Mouse (Mus musculus): ENCODE data around the gene Gm14085.
"Not testable (repeated sequence)": the region's sequence is repeated elsewhere in the genome, so short reads cannot be mapped to it uniquely, and the experiment has no call there.

The Gm14085 gene

DNA sequence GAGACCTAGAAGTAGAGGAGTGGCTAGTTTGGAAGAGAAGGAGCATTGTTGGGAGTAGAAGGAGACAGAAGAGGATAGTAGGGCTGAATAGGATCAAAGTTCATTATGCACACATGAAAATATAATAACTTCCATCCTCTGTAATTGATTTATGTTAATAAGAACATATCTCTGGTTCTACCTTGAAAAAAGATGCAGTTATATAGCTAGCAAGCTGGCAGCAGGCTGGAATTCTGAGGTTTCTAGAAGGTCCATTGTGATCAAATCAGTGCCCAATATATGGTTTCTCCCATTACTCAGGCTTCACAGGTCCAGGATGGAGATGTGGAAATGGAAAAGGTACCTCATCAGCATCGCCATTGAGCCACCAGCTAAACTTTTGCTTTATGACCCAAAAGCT, at the start of gene Gm14085:
TSS of gene Gm14085 (plus strand) at position 301 of the 400 bp plus-strand sequence.
- DNase-seq (ENCODE audit: low read depth, low spot score) = no peak

DNA sequence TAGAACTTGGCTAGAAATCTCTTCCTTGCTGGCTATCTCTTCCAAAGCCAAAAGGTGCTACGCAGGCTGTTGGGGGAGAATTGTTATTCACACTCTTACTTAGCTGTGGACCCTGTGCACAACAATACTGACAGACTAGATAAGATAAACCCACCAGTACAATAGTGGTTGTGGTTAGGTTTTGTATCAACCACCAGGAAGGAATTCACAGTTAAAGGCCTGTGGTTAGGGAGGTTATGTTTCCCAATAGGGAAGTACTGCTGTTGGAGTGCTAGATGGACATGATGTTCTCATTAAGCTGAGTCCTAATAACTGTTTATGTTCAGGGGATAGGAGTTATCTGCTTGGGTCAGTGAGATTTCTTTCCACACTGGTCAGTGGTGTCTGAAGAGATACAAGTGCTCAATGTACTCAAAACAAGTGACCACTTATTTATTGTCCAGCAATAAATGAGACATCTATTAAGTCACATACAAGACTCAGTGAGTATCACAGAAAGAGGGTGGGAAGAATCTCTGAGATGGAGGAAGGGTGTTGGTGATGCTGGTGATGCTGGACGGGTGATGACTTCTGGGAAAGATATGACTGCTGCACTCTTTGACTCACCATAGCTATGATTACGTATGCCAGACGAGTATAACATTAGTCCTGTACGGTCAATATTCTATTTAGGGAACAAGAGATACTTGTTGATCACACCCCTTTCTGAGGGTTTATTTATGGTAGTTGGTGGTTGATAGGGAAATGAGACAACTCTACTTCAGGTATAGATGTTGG, 45.8 kb upstream of the Gm14085 start:
- DNase-seq (ENCODE audit: low read depth, low spot score) = not testable (repeated sequence)

GRCm38 (mm10) chr2:122440521-122440920, 44.2 kb upstream of the Gm14085 start:
- DNase-seq (ENCODE audit: low read depth, low spot score) = not testable (repeated sequence)

DNA sequence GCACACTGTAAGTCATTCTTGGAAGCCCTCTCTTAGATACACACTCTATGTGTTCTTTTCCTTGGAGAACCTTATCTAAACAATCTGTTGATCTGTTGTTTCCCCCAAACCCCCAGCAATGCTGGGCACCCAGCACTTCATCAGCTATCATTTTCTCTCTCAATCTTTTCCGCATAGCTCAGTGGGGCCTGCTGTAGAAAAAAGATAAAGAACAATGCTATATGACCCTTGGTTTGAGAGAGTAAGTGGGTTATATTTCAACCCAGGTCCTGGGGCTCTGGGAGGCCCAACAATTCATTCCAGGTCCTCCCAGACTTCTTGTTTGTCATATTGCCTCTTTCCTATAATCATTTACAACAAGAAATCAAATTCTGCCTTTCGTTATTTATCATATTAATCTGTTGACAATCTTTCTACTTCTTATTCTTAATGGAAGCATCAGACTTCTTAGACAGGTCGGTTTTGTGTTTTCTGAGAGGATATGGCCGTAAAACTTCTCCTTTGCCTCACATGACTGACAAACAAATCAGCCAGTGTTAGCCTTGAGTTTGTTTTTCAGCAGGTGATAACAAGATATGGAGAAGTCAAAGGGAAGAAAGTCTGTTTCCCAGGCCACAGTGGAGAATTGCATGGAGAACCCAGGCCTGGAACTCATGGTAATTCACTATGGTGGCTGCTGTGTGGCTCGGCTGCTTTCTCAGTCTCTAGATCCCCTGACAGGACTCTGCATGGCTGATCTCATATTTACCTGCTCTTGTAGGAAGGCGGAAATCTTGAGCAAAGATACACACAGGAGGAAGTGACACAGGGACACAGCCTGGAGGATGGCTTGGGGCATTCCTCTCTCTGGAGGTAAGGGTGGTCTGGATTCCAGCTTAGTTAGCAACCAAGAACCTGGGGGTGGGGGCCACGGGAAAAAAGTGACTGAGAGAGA, 43.5 kb upstream of the Gm14085 start:
- DNase-seq (ENCODE audit: low read depth, low spot score) = no peak

GRCm38 (mm10) chr2:122450351-122450750, 34.4 kb upstream of the Gm14085 start:
- DNase-seq (ENCODE audit: low read depth, low spot score) = no peak

GRCm38 (mm10) chr2:122452426-122452825, 32.3 kb upstream of the Gm14085 start:
- no peak for DNase-seq (ENCODE audit: low read depth, low spot score)

DNA sequence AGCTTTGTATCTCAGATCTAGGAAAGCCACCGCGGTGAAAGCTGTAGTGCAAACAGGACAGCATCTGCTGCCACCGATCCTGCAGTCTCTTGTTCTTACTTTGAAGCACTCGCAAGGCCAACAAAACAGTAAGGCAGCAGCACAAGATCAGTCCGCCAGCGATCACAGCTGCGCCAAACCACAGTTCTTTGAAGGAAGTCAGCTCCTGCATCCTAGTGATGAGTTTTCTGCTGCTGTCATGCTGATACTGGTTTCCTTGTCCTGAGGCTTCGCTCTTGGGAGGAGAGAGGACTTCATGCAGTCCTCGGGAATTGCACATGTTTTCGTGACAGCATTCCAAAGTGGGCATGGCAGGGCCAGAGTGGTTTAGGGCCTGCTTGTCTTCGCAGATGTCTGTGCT, 17.8 kb upstream of the Gm14085 start:
- no peak for DNase-seq (ENCODE audit: low read depth, low spot score)

GRCm38 (mm10) chr2:122467351-122468013, 17.3 kb upstream of the Gm14085 start:
- DNase-seq (ENCODE audit: low read depth, low spot score) = no peak

DNA sequence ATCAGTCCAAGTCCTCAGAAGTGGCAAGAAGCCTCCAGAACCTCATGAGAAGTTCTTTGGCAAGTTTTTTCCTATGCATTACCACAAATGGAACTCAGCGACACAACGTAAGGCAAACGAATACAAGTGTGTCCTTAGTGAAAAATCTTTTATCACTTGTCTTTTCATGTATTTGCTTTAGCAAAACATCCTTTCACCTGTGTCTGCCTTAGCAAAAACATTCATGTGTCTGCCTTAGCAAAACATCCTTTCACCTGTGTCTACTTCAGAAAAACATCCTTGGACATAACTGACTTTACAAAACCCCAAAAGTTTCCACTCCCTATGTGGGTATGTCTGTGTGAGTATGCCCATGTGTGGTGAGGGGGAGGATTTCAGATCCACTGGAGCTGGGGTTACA, 15.5 kb upstream of the Gm14085 start:
- DNase-seq (ENCODE audit: low read depth, low spot score) = no peak

DNA sequence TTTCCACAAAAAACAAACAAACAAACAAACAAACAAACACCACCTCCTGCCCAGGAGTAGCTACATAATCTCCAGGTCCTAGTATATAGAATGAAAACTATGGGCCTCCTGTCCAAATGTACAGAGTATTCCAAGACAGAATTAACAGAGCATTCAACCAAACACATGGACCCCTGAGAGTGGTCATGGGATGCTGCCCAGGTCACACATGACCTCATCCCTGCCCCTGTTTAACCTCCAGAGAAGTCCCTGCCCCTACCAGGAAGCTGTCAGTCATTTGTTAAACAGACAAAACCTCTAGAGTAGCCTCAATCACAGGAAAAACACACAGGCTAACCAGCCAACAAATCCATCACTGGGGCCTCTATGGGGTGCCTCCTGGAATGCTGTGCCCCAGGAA, 8.2 kb upstream of the Gm14085 start:
- peak; percentile 19 for DNase-seq (ENCODE audit: low read depth, low spot score)

- DNase-seq (ENCODE audit: low read depth, low spot score) = not testable (repeated sequence)
Measured at GRCm38 (mm10) chr2:122483787-122484186, 954 bp upstream of the Gm14085 start.

DNA sequence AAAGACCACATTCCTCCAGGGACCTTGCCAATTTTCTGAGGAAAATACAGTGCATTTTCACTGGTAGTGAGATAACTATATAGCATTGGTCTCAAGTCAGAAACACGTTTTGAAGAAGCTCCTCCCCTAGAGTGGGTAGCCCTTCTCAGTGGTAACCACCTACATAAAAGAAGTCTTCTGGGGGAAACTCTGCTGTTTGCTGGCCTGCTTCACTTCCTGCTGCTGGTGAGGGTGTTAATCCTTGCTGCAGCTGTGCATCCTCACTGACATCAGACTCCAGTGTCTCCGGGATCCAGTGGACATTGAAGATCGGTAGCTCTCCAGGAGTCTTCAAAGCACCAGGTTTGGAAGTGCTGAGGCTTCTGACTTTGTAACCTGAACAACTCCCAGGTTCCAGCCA, 913 bp downstream of the Gm14085 start:
- DNase-seq (ENCODE audit: low read depth, low spot score) = not testable (repeated sequence)

DNA sequence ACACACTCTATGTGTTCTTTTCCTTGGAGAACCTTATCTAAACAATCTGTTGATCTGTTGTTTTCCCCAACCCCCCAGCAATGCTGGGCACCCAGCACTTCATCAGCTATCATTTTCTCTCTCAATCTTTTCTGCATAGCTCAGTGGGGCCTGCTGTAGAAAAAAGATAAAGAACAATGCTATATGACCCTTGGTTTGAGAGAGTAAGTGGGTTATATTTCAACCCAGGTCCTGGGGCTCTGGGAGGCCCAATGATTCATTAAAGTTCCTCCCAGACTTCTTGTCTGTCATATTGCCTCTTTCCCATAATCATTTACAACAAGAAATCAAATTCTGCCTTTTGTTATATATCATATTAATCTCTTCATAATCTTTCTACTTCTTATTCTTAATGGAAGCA, 1.4 kb downstream of the Gm14085 start:
- not testable (repeated sequence) for DNase-seq (ENCODE audit: low read depth, low spot score)

GRCm38 (mm10) chr2:122486674-122487073, 1.9 kb downstream of the Gm14085 start:
- DNase-seq (ENCODE audit: low read depth, low spot score) = no peak

- not testable (repeated sequence) for DNase-seq (ENCODE audit: low read depth, low spot score)
Measured at GRCm38 (mm10) chr2:122529696-122530095, 45.0 kb downstream of the Gm14085 start.

GRCm38 (mm10) chr2:122531290-122531689, 46.5 kb downstream of the Gm14085 start:
- no peak for DNase-seq (ENCODE audit: low read depth, low spot score)

GRCm38 (mm10) chr2:122531726-122532125, 47.0 kb downstream of the Gm14085 start:
- no peak for DNase-seq (ENCODE audit: low read depth, low spot score)

- DNase-seq (ENCODE audit: low read depth, low spot score) = no peak
Measured at GRCm38 (mm10) chr2:122532136-122532801, 47.5 kb downstream of the Gm14085 start.

- DNase-seq (ENCODE audit: low read depth, low spot score) = no peak
Measured at GRCm38 (mm10) chr2:122532802-122533186, 48.1 kb downstream of the Gm14085 start.

DNA sequence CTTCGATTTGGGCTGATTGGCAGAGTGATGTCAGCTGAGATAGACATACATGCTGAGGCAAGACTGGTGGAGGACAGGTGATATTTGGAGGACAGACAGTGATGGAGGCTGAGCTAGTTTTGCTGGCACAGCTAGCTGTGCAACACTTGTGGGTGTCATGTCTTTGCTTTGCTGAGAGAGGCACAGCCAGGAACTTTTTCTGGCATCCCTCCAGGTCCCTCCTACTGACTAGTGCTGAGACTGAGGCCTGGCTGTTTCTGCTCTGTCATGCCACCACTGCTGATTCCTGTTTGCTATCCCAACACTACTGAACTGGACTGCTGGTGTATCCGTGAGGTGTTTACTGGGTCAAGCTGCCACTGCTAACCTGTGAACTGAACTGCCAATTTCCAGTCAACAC, 48.6 kb downstream of the Gm14085 start:
- no peak for DNase-seq (ENCODE audit: low read depth, low spot score)

- DNase-seq (ENCODE audit: low read depth, low spot score) = no peak
Measured at GRCm38 (mm10) chr2:122534671-122535070, 49.9 kb downstream of the Gm14085 start.
